Mouse (Mus musculus): ENCODE results near the gene Hoxa2. TPM values are rescaled to one million over a fixed set of nuclear protein-coding genes. Genes with fewer than 3 reads are reported as not detected.
A peak's percentile ranks its signal among the peaks of the same experiment; 100 is the strongest.

Gene Hoxa2
- polyA plus RNA-seq, 1 experiment from 2014 or later: 0.98 TPM

GRCm38 (mm10) chr6:52185222-52185621 lies 20.6 kb upstream of the Hoxa2 start:
- H3K4me2 ChIP-seq: no peak overlapping the region
- peaks cover 100% of the 10 kb centered on the region for H3K27me3 ChIP-seq (replicated peaks)
- no peak overlapping the region for H3K4me3 ChIP-seq
- no peak overlapping the region for H3K27ac ChIP-seq (ENCODE audit: poor library complexity, severe bottlenecking)
- H3K9ac ChIP-seq: no peak overlapping the region
- H3K4me1 ChIP-seq (replicated peaks): no peaks in the 10 kb centered on the region
- WGBS: 2% methylated on average over 19 of the region's 19 CpGs
- no peak for ATAC-seq (ENCODE audit: insufficient number of reproducible peaks, low FRiP score)
- no peaks in the 10 kb centered on the region for H3K36me3 ChIP-seq
- H3K9me3 ChIP-seq (replicated peaks): no peaks in the 10 kb centered on the region

GRCm38 (mm10) chr6:52184668-52185067 lies 20.0 kb upstream of the Hoxa2 start:
- H3K4me2 ChIP-seq: no peak overlapping the region
- peaks cover 100% of the 10 kb centered on the region for H3K27me3 ChIP-seq (replicated peaks)
- 8% methylated on average over 6 of the region's 6 CpGs for WGBS
- H3K36me3 ChIP-seq: no peaks in the 10 kb centered on the region
- no peak overlapping the region for H3K27ac ChIP-seq (ENCODE audit: poor library complexity, severe bottlenecking)
- H3K4me3 ChIP-seq: no peak overlapping the region
- H3K9me3 ChIP-seq (replicated peaks): no peaks in the 10 kb centered on the region
- H3K4me1 ChIP-seq (replicated peaks): no peaks in the 10 kb centered on the region
- ATAC-seq (ENCODE audit: insufficient number of reproducible peaks, low FRiP score): no peak
- no peak overlapping the region for H3K9ac ChIP-seq

GRCm38 (mm10) chr6:52183311-52184080 lies 18.9 kb upstream of the Hoxa2 start:
- H3K9ac ChIP-seq: no peak overlapping the region
- peaks cover 100% of the 10 kb centered on the region for H3K27me3 ChIP-seq (replicated peaks)
- no peak overlapping the region for H3K27ac ChIP-seq (ENCODE audit: poor library complexity, severe bottlenecking)
- no peak overlapping the region for H3K4me3 ChIP-seq
- no peak overlapping the region for H3K4me2 ChIP-seq
- H3K4me1 ChIP-seq (replicated peaks): no peaks in the 10 kb centered on the region
- H3K36me3 ChIP-seq: no peaks in the 10 kb centered on the region
- no peak for ATAC-seq (ENCODE audit: insufficient number of reproducible peaks, low FRiP score)
- 16% methylated on average over 10 of the region's 10 CpGs for WGBS
- no peaks in the 10 kb centered on the region for H3K9me3 ChIP-seq (replicated peaks)

GRCm38 (mm10) chr6:52182793-52183192 lies 18.2 kb upstream of the Hoxa2 start:
- Histone ChIP-seq H3K4me2 (no peak overlapping the region), H3K4me1 (replicated peaks) (no peaks in the 10 kb centered on the region), H3K36me3 (no peaks in the 10 kb centered on the region), H3K9me3 (replicated peaks) (no peaks in the 10 kb centered on the region), H3K9ac (no peak overlapping the region), H3K27me3 (replicated peaks) (peaks cover 100% of the 10 kb centered on the region), H3K27ac (ENCODE audit: poor library complexity, severe bottlenecking) (no peak overlapping the region), H3K4me3 (no peak overlapping the region)
- ATAC-seq (ENCODE audit: insufficient number of reproducible peaks, low FRiP score): no peak
- 21% methylated on average over 1 of the region's 1 CpGs for WGBS

GRCm38 (mm10) chr6:52182030-52182429 lies 17.4 kb upstream of the Hoxa2 start:
- H3K27me3 ChIP-seq (replicated peaks): peaks cover 100% of the 10 kb centered on the region
- H3K9me3 ChIP-seq (replicated peaks): no peaks in the 10 kb centered on the region
- no peaks in the 10 kb centered on the region for H3K4me1 ChIP-seq (replicated peaks)
- H3K36me3 ChIP-seq: no peaks in the 10 kb centered on the region
- no peak for ATAC-seq (ENCODE audit: insufficient number of reproducible peaks, low FRiP score)
- H3K9ac ChIP-seq: no peak overlapping the region
- no peak overlapping the region for H3K4me3 ChIP-seq
- H3K27ac ChIP-seq (ENCODE audit: poor library complexity, severe bottlenecking): no peak overlapping the region
- no peak overlapping the region for H3K4me2 ChIP-seq
- WGBS: 28% methylated on average over 2 of the region's 2 CpGs

GRCm38 (mm10) chr6:52180726-52181125 lies 16.1 kb upstream of the Hoxa2 start:
- no peak overlapping the region for H3K27ac ChIP-seq (ENCODE audit: poor library complexity, severe bottlenecking)
- no peaks in the 10 kb centered on the region for H3K9me3 ChIP-seq (replicated peaks)
- no peak overlapping the region for H3K4me2 ChIP-seq
- no peak; the same call in 1 of the 2 replicates for ATAC-seq (ENCODE audit: insufficient number of reproducible peaks, low FRiP score)
- H3K27me3 ChIP-seq (replicated peaks): peaks cover 100% of the 10 kb centered on the region
- H3K36me3 ChIP-seq: no peaks in the 10 kb centered on the region
- peaks cover 3% of the 10 kb centered on the region for H3K4me1 ChIP-seq (replicated peaks)
- no peak overlapping the region for H3K4me3 ChIP-seq
- WGBS: 18% methylated on average over 3 of the region's 3 CpGs
- H3K9ac ChIP-seq: no peak overlapping the region

GRCm38 (mm10) chr6:52180213-52180710 lies 15.6 kb upstream of the Hoxa2 start:
- 8% methylated on average over 11 of the region's 11 CpGs for WGBS
- no peak for ATAC-seq (ENCODE audit: insufficient number of reproducible peaks, low FRiP score)
- no peak overlapping the region for H3K4me3 ChIP-seq
- H3K9me3 ChIP-seq (replicated peaks): no peaks in the 10 kb centered on the region
- H3K4me2 ChIP-seq: peak overlapping the region; percentile 20; the same call in 1 of the 2 replicates
- peaks cover 100% of the 10 kb centered on the region for H3K27me3 ChIP-seq (replicated peaks)
- H3K9ac ChIP-seq: no peak overlapping the region
- H3K36me3 ChIP-seq: no peaks in the 10 kb centered on the region
- no peak overlapping the region for H3K27ac ChIP-seq (ENCODE audit: poor library complexity, severe bottlenecking)
- peaks cover 6% of the 10 kb centered on the region for H3K4me1 ChIP-seq (replicated peaks)

- peaks cover 6% of the 10 kb centered on the region for H3K4me1 ChIP-seq (replicated peaks)
- no peak for ATAC-seq (ENCODE audit: insufficient number of reproducible peaks, low FRiP score)
- H3K27me3 ChIP-seq (replicated peaks): peaks cover 100% of the 10 kb centered on the region
- H3K36me3 ChIP-seq: no peaks in the 10 kb centered on the region
- H3K9ac ChIP-seq: no peak overlapping the region
- H3K27ac ChIP-seq (ENCODE audit: poor library complexity, severe bottlenecking): no peak overlapping the region
- no peak overlapping the region for H3K4me3 ChIP-seq
- H3K9me3 ChIP-seq (replicated peaks): no peaks in the 10 kb centered on the region
- H3K4me2 ChIP-seq: peak overlapping the region; percentile 20; the same call in 1 of the 2 replicates
- WGBS: 2% methylated on average over 10 of the region's 10 CpGs
Observed at GRCm38 (mm10) chr6:52179690-52180089, 15.1 kb upstream of the Hoxa2 start.

- ATAC-seq (ENCODE audit: insufficient number of reproducible peaks, low FRiP score): no peak
- H3K27ac ChIP-seq (ENCODE audit: poor library complexity, severe bottlenecking): no peak overlapping the region
- peaks cover 6% of the 10 kb centered on the region for H3K4me1 ChIP-seq (replicated peaks)
- H3K27me3 ChIP-seq (replicated peaks): peaks cover 97% of the 10 kb centered on the region
- H3K36me3 ChIP-seq: no peaks in the 10 kb centered on the region
- H3K9me3 ChIP-seq (replicated peaks): no peaks in the 10 kb centered on the region
- peak overlapping the region; percentile 20; the same call in 1 of the 2 replicates for H3K4me2 ChIP-seq
- 4% methylated on average over 4 of the region's 4 CpGs for WGBS
- no peak overlapping the region for H3K9ac ChIP-seq
- H3K4me3 ChIP-seq: peak overlapping the region; percentile 5; the same call in 1 of the 2 replicates
Observed at GRCm38 (mm10) chr6:52178918-52179665, 14.5 kb upstream of the Hoxa2 start.

- Histone ChIP-seq H3K4me3 (peak overlapping the region; percentile 17; the same call in 1 of the 2 replicates), H3K36me3 (no peaks in the 10 kb centered on the region), H3K27me3 (replicated peaks) (peaks cover 95% of the 10 kb centered on the region), H3K4me1 (replicated peaks) (peaks cover 8% of the 10 kb centered on the region), H3K9ac (no peak overlapping the region), H3K27ac (ENCODE audit: poor library complexity, severe bottlenecking) (no peak overlapping the region), H3K4me2 (peak overlapping the region; percentile 47), H3K9me3 (replicated peaks) (no peaks in the 10 kb centered on the region)
- 6% methylated on average over 9 of the region's 9 CpGs for WGBS
- ATAC-seq (ENCODE audit: insufficient number of reproducible peaks, low FRiP score): no peak
Observed at GRCm38 (mm10) chr6:52177806-52178205, 13.2 kb upstream of the Hoxa2 start.

GRCm38 (mm10) chr6:52177061-52177735 lies 12.6 kb upstream of the Hoxa2 start, which contains the start of gene 5730596B20Rik:
Gene 5730596B20Rik (plus strand): TSS chr6:52177498.
- WGBS: 1% methylated on average over 36 of the region's 36 CpGs
- H3K27ac ChIP-seq (ENCODE audit: poor library complexity, severe bottlenecking): no peak within 1 kb of the TSS

More at GRCm38 (mm10) chr6:52177061-52177735, 12.6 kb upstream of the Hoxa2 start, which contains the start of gene 5730596B20Rik:
- peak within 1 kb of the TSS; percentile 40 for H3K4me3 ChIP-seq
- H3K4me2 ChIP-seq: peak within 1 kb of the TSS; percentile 47
- no peak for ATAC-seq (ENCODE audit: insufficient number of reproducible peaks, low FRiP score)
- H3K9ac ChIP-seq: no peak within 1 kb of the TSS
- no peaks in the 10 kb centered on the region for H3K36me3 ChIP-seq
- H3K9me3 ChIP-seq (replicated peaks): no peaks in the 10 kb centered on the region
- peaks cover 95% of the 10 kb centered on the region for H3K27me3 ChIP-seq (replicated peaks)
- H3K4me1 ChIP-seq (replicated peaks): peaks cover 14% of the 10 kb centered on the region

Data from heart, embryonic 12.5 days (tissue).